Mouse (Mus musculus): ENCODE measurements around the gene Tor4a. TPM values are rescaled to one million over a fixed set of nuclear protein-coding genes. Genes with fewer than 3 reads are reported as not detected.

The Tor4a gene
- polyA plus RNA-seq, 1 experiment from 2014 or later, result 1.6 TPM

GRCm38 (mm10) chr2:25185625-25186574 lies 10.8 kb downstream of the Tor4a start:
- peak overlapping the region; percentile 60 for H3K9ac ChIP-seq (replicated peaks)
- peak overlapping the region; percentile 84 for H3K27ac ChIP-seq (replicated peaks)
- peak overlapping the region; percentile 82 for H3K4me2 ChIP-seq
- under 1% methylated on average over 61 of the region's 64 CpGs for WGBS
- H3K27me3 ChIP-seq (replicated peaks), result no peaks in the 10 kb centered on the region
- H3K36me3 ChIP-seq, result no peaks in the 10 kb centered on the region
- ATAC-seq (ENCODE audit: low FRiP score), result peak; percentile 76
- peak overlapping the region; percentile 45 for H3K4me3 ChIP-seq (replicated peaks)
- H3K4me1 ChIP-seq, result peaks cover 51% of the 10 kb centered on the region
- no peaks in the 10 kb centered on the region for H3K9me3 ChIP-seq (replicated peaks)

DNA sequence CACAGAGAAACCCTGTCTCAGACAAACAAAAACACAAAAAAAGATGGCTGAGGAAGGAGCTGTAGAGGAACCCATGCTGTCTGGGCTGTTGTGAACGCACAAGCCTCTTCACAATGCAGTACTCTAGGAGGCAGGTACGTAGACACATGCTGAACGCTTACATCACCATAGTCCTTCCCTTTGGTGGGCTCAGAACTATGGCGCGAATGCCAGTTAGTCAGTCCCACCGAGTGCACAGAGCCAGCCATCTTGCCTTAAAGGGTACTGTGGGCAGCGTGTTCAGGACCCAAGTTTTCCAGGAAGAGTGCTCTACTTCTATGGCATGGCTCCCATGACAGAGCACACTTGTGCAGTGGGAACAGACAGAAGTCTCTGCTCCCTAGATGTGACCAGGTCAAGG lies 12.2 kb downstream of the Tor4a start:
- no peaks in the 10 kb centered on the region; the same call in 1 of the 2 replicates for H3K27me3 ChIP-seq (replicated peaks)
- peaks cover 61% of the 10 kb centered on the region for H3K4me1 ChIP-seq
- H3K4me3 ChIP-seq (replicated peaks), result no peak overlapping the region
- H3K9me3 ChIP-seq (replicated peaks), result no peaks in the 10 kb centered on the region
- WGBS, result 90% methylated on average over 7 of the region's 7 CpGs
- no peak overlapping the region for H3K4me2 ChIP-seq
- no peak overlapping the region for H3K27ac ChIP-seq (replicated peaks)
- H3K36me3 ChIP-seq, result no peaks in the 10 kb centered on the region
- H3K9ac ChIP-seq (replicated peaks), result no peak overlapping the region
- no peak for ATAC-seq (ENCODE audit: low FRiP score)

GRCm38 (mm10) chr2:25183336-25183735 lies 13.3 kb downstream of the Tor4a start:
- H3K4me1 ChIP-seq, result peaks cover 70% of the 10 kb centered on the region
- WGBS, result 38% methylated on average over 2 of the region's 2 CpGs
- H3K9me3 ChIP-seq (replicated peaks), result no peaks in the 10 kb centered on the region
- no peak for ATAC-seq (ENCODE audit: low FRiP score)
- H3K27ac ChIP-seq (replicated peaks), result no peak overlapping the region
- peak overlapping the region; percentile 62 for H3K4me3 ChIP-seq (replicated peaks)
- H3K36me3 ChIP-seq, result no peaks in the 10 kb centered on the region
- H3K9ac ChIP-seq (replicated peaks), result no peak overlapping the region
- H3K27me3 ChIP-seq (replicated peaks), result no peaks in the 10 kb centered on the region; the same call in 1 of the 2 replicates
- H3K4me2 ChIP-seq, result peak overlapping the region; percentile 89

DNA sequence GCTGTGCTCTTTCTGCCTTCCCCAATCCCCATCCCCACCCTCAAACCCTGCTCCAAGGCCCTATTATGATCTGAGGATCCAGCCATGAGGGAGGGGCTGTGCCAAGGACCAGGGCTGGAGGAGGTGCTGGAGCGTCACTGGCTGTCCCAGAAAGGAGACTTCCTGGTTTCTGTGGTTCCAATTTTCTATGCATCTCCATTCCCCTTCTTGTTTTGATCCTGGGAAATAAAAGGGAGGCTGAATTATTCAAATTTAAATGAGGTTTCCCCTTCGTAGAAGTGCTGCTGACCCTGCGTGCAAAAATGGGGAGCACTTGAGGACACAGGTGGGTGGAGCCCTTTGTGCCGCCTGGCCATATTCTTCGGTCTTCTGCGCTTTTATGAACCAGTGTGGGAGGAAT lies 14.0 kb downstream of the Tor4a start:
- peaks cover 77% of the 10 kb centered on the region for H3K4me1 ChIP-seq
- peak overlapping the region; percentile 89 for H3K4me2 ChIP-seq
- ATAC-seq (ENCODE audit: low FRiP score), result no peak
- H3K27ac ChIP-seq (replicated peaks), result 0 out of 2 replicates have a peak overlapping the region, but pooled peaks have one; percentile 11
- H3K36me3 ChIP-seq, result no peaks in the 10 kb centered on the region
- H3K9me3 ChIP-seq (replicated peaks), result no peaks in the 10 kb centered on the region
- peak overlapping the region; percentile 26; the same call in 1 of the 2 replicates for H3K9ac ChIP-seq (replicated peaks)
- H3K4me3 ChIP-seq (replicated peaks), result peak overlapping the region; percentile 62
- H3K27me3 ChIP-seq (replicated peaks), result no peaks in the 10 kb centered on the region; the same call in 1 of the 2 replicates
- WGBS, result 7% methylated on average over 6 of the region's 6 CpGs

DNA sequence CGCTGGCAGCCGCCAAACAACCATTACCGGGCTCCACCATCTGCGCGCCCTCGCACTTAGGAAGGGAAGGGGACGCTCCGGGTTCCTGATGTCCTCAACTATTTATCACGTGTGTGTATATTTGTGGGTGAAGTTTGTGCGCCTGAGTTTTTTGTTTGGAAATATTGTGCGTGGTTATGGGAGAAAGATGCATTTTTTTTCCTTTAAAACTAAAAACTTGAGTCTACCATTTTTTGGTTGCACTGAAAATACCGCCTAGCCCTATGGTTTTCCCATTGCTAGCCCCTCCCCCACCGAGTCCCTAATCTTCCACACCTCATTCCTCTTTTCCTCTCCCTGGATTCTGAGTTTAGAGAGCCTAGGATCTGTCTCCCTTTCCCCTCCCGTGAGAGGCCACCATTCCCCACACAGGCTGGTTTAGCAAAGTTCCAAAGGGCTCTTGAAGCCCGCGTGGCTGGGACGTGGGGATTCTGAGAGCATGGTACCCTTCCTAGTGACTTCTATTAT lies 14.7 kb downstream of the Tor4a start:
- Histone ChIP-seq H3K9me3 (replicated peaks) (no peaks in the 10 kb centered on the region), H3K36me3 (no peaks in the 10 kb centered on the region), H3K9ac (replicated peaks) (peak overlapping the region; percentile 57), H3K4me1 (peaks cover 84% of the 10 kb centered on the region), H3K4me3 (replicated peaks) (peak overlapping the region; percentile 62), H3K27me3 (replicated peaks) (no peaks in the 10 kb centered on the region; the same call in 1 of the 2 replicates), H3K27ac (replicated peaks) (peak overlapping the region; percentile 81), H3K4me2 (peak overlapping the region; percentile 89)
- no peak for ATAC-seq (ENCODE audit: low FRiP score)
- 0% methylated on average over 17 of the region's 17 CpGs for WGBS

DNA sequence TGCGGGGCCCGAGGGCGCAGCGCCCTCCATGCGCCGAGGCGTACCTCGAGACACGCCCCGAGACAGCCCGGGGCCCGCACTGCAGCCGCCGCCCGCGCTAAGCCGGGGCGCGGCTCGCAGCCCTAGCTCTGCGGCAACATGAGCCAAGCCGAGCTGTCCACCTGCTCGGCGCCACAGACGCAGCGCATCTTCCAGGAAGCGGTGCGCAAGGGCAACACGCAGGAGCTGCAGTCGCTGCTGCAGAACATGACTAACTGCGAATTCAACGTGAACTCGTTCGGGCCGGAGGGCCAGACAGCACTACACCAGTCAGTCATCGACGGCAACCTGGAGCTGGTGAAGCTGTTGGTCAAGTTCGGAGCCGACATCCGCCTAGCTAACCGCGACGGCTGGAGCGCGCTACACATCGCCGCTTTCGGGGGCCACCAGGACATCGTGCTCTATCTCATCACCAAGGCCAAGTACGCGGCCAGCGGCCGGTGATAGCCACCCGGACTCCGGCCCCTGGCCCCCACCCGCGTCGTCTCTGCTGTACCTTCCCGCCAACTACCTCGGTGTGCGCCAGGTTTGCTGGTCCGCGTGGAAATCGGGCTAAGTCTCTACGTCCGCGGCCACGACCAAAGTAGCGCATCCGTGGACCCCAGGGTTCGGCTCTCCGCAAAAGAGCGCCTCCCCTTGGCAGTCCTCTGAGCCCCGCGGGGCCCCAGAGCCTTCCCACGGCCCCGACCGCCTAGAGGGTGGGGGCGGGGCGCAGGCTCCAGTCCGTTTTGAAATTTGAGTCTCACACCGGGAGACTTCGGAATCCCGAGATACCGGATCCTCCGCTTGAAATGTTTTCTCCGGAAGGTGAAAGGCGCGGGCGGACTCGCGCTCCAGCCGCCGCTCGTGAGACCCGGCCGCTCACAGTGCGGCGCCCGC lies 15.5 kb downstream of the Tor4a start:
- peak overlapping the region; percentile 81 for H3K27ac ChIP-seq (replicated peaks)
- under 1% methylated on average over 100 of the region's 100 CpGs for WGBS
- no peaks in the 10 kb centered on the region for H3K9me3 ChIP-seq (replicated peaks)
- no peaks in the 10 kb centered on the region; the same call in 1 of the 2 replicates for H3K27me3 ChIP-seq (replicated peaks)
- peak overlapping the region; percentile 89 for H3K4me2 ChIP-seq
- peak; percentile 42 for ATAC-seq (ENCODE audit: low FRiP score)
- peak overlapping the region; percentile 62 for H3K4me3 ChIP-seq (replicated peaks)
- peak overlapping the region; percentile 57 for H3K9ac ChIP-seq (replicated peaks)
- H3K36me3 ChIP-seq, result no peaks in the 10 kb centered on the region
- H3K4me1 ChIP-seq, result peaks cover 87% of the 10 kb centered on the region

- peak within 1 kb of the TSS; percentile 57 for H3K9ac ChIP-seq (replicated peaks)
- peak; percentile 90 for ATAC-seq (ENCODE audit: low FRiP score)
- no peaks in the 10 kb centered on the region for H3K9me3 ChIP-seq (replicated peaks)
- peak within 1 kb of the TSS; percentile 89 for H3K4me2 ChIP-seq
- peak within 1 kb of the TSS; percentile 81 for H3K27ac ChIP-seq (replicated peaks)
- under 1% methylated on average over 33 of the region's 35 CpGs for WGBS
- peak within 1 kb of the TSS; percentile 62 for H3K4me3 ChIP-seq (replicated peaks)
- no peaks in the 10 kb centered on the region; the same call in 1 of the 2 replicates for H3K27me3 ChIP-seq (replicated peaks)
- H3K4me1 ChIP-seq, result peaks cover 86% of the 10 kb centered on the region
- no peaks in the 10 kb centered on the region for H3K36me3 ChIP-seq
These were observed 16.2 kb downstream of the Tor4a start, which contains the start of gene Nrarp for GRCm38 (mm10) chr2:25180478-25180903. TSS of gene Nrarp (plus strand) at chr2:25180758.

DNA sequence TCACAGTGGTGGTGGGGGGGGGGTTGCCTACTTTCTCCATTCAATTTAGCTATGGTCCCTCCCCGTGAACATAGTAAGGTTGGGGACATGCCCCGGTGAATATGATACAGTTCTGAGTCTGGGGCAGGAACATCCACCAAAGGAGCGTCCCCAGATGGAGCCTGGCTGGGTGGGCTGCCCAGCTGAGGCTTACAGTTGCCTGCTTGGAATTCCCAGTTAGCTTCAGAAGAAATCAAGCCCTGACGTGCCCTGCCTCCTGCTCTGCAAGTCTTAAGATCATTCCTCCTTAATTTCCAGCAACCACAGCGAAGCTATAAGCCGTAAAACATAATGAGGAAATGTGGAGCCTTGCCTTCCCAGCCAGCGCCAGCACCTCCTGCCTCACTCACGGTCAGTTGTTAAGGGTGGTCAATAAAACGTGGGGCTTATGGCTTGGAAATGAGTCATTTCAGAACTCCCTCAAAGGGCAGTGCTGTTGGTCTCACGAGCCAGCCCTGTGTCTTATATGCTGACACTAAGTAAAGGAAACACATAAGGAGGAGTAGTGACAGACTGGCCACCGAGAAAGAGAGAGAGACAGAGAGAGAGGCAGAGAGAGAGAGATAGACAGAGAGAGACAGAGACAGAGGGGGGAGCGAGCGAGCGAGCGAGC lies 17.0 kb downstream of the Tor4a start:
- H3K27me3 ChIP-seq (replicated peaks), result no peaks in the 10 kb centered on the region; the same call in 1 of the 2 replicates
- no peaks in the 10 kb centered on the region for H3K9me3 ChIP-seq (replicated peaks)
- WGBS, result 18% methylated on average over 15 of the region's 15 CpGs
- H3K36me3 ChIP-seq, result no peaks in the 10 kb centered on the region
- 0 out of 2 replicates have a peak overlapping the region, but pooled peaks have one; percentile 30 for H3K9ac ChIP-seq (replicated peaks)
- peak overlapping the region; percentile 89 for H3K4me2 ChIP-seq
- H3K27ac ChIP-seq (replicated peaks), result peak overlapping the region; percentile 81
- ATAC-seq (ENCODE audit: low FRiP score), result no peak
- peak overlapping the region; percentile 62 for H3K4me3 ChIP-seq (replicated peaks)
- H3K4me1 ChIP-seq, result peaks cover 79% of the 10 kb centered on the region

GRCm38 (mm10) chr2:25178285-25178972 lies 18.3 kb downstream of the Tor4a start:
- Histone ChIP-seq H3K27me3 (replicated peaks) (no peaks in the 10 kb centered on the region; the same call in 1 of the 2 replicates), H3K4me2 (peak overlapping the region; percentile 32), H3K27ac (replicated peaks) (peak overlapping the region; percentile 80), H3K9me3 (replicated peaks) (no peaks in the 10 kb centered on the region), H3K36me3 (no peaks in the 10 kb centered on the region), H3K9ac (replicated peaks) (no peak overlapping the region), H3K4me3 (replicated peaks) (no peak overlapping the region), H3K4me1 (peaks cover 68% of the 10 kb centered on the region)
- no peak for ATAC-seq (ENCODE audit: low FRiP score)
- WGBS, result 15% methylated on average over 10 of the region's 10 CpGs

DNA sequence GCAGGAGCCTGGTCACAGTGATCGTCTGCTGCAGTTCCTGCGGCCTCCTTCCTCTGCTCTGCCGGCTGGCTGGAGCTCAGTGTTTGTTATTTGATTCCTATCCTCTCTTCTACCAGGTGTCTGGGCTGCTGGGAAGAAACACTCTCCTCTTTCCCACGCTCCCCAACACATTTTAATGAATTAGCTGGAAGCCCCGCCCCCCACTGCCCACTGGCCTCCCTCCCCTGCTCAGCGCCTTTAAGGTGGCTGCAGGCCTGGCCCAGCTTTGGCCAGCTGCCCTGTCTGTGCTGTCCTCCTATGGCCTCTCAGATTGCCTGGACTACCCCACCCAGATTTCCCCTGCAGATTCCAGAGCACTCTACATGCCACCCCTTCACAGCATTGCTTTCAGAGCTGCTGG lies 19.0 kb downstream of the Tor4a start:
- Histone ChIP-seq H3K36me3 (no peaks in the 10 kb centered on the region), H3K4me2 (peak overlapping the region; percentile 32), H3K9ac (replicated peaks) (no peak overlapping the region), H3K4me1 (peaks cover 63% of the 10 kb centered on the region), H3K27ac (replicated peaks) (peak overlapping the region; percentile 80), H3K27me3 (replicated peaks) (no peaks in the 10 kb centered on the region; the same call in 1 of the 2 replicates), H3K4me3 (replicated peaks) (peak overlapping the region; percentile 12; the same call in 1 of the 2 replicates), H3K9me3 (replicated peaks) (no peaks in the 10 kb centered on the region)
- peak; percentile 23 for ATAC-seq (ENCODE audit: low FRiP score)
- WGBS, result 6% methylated on average over 6 of the region's 6 CpGs

All from neural tube, embryonic 15.5 days (tissue).